Mouse (Mus musculus) 3T3-L1 (cell line): ENCODE measurements around the gene Lrrc8c.

ENCODE experiments used
- DNase-seq: peaks from one replicate; pipeline ENCODE4 v3.0.0-alpha.2; 2015; ENCODE audit warnings: low read depth, low spot score

The Lrrc8c gene

DNA sequence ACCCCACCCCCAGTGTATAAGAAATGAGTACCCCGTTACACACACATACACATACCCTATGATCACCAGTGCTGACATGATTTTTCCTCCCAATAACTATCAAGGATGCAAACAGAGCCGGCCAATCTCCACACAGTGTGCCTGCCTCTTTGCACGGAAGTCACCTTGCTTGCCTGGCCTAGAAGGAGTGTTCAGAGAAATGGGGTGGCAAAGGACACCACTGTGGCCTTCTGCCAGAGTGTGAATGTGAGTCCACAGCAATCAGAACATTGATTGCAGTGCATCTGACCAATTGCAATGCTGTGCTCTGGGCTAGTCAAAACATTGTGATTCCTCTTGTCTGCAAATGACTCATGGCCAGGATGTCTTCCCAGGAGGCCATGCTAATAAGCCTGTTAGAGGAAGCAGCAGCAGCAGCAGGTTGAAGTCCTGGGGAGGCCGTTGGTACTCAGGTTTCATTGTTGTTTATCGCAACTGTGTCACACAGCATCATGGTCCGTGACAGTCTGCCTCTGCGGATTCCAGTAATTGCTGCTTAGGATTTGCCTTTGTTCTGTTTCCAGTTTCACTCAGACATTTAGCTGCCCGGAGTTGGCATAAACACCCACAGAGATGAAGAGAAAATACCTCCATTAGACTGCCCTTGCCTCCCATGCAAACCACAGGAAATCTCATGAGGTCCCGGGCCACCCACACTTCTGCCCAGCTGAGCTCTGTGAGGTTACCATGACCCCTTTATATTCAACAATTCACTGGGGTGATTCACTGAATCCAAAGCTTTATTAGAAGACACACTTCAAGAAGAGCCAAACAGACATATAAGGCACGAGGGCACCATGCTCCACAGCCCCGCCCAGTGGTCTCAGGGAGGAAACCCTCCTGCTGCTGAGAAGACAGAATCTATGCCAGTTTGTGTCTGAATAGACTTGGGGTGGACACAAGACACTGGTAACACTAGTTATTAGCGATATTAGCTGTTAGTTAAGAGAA is 18.8 kb upstream of the Lrrc8c start:
- peak; percentile 78 for DNase-seq

DNA sequence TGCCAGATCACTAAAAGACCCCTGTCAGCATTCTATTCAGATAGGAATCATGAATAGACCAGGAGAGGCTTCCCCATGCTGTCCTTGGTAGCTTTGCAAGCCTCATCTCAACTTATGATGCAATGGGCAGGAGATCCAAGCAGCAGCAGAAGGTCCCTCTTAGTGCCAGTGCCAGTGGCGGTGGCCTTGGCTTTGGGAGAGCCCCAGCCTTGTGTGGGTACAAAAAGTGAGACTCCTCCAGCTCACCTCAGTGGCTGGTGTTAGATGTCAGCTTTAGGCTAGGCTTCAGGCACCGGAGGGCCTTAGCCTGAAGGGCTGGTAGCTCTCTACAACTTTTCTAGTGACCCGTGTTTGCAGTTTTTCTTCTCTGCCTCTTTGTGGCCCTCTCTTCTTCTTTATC is 18.1 kb upstream of the Lrrc8c start:
- no peak for DNase-seq

DNA sequence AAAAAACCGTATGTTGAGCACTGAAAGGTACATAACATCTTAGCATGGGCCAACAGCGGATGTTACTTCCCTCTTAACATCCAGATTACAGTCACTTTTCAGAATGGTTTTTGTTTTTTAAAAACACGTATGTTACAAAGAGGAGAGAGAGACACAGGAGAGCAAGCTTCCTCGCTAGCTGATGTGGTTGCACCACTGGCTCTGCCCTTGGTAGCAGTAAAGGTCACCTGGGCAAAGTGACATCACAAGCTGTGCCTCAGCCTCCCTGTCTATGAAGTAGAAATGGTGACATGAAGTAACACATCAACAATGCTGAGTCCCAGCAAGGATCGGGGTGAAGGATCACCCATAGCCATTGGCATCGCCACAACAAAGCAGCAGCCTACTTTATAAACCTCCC is 10.4 kb upstream of the Lrrc8c start:
- DNase-seq = no peak

DNA sequence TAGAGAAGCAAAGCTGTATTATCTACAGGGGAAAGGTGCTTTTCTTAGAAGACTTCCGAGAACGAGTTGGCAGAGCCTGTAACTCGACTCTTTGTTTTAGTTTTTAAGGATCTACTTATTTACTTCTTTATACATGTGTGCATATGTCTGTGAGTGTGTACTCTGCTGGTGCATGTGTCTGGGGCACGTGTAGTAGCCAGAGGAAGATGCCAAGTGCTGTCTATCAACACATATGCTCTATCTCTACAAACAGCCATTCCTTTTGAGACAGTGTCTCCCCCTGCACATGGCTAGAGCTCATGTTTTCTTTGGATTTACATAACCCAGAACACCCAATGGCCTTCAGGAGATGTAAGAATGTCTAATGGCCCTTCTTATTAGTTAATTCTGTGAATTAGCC is 6.9 kb upstream of the Lrrc8c start:
- DNase-seq = no peak

DNA sequence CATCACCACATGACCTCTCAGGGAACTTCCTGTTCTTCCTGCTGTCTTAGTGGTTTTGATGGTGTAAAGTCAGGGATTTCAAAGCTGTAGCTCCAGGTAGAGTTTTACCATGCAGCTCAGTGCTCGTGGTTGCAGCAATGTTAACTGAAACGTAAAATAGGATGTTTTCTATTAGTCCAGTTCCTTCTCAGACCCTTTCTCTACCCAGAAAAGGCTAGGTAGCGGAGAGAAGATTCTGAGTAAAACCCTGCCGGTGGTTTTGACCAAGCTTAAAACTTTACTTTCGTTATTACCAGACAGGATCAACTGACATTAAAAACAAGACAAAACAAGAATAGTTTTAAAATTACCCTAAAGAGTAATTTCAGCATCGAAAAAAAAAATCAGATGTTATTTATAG is 3.7 kb upstream of the Lrrc8c start:
- no peak for DNase-seq

DNA sequence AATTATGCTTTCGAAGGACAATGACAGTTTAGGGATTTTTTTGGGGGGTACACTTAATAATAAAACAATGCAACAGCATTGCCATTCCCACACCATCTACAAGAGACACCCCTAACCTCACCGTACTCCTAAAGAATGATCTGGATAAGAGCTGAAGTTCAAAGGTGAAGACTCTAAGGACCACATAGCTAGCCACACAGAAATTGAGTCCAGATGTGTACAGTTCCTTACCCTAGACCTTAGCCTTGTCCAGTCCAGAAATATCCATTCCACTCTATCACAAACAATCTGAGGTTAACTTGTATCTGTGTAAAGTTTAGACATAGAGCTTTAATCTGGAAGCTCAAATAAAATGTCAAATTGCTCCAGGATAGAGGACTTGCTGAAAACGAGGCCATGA is 2.9 kb upstream of the Lrrc8c start:
- DNase-seq = peak; percentile 59

DNA sequence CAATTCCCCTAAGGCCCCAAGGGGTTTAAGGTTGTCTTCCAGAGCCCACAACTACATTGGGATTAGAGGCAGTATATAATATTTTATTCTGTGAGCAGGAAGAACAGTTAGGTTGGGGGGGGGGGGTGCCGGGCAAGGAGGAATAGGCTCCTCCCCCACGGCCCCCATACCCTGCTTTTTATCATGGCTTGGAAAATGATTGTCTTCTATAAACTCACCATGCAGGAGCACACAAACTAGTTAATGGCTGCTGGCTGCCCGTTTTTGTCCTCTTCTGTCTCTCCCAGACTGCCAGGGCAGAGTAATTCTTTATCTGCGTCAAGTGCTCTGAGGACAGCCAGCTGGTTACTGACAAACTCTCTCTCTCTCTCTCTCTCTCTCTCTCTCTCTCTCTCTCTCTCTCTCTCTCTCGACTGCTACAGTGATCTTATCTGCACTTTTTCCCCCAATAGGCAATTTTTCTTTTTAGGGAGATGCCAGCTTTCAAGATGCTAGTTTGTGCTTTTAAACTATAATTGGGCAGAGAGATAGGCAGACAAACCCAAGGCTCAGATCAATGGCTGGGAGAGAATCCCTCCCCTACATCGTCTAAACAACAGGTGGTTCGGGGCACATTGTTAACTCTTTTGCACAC is 1.1 kb upstream of the Lrrc8c start:
- no peak for DNase-seq

DNA sequence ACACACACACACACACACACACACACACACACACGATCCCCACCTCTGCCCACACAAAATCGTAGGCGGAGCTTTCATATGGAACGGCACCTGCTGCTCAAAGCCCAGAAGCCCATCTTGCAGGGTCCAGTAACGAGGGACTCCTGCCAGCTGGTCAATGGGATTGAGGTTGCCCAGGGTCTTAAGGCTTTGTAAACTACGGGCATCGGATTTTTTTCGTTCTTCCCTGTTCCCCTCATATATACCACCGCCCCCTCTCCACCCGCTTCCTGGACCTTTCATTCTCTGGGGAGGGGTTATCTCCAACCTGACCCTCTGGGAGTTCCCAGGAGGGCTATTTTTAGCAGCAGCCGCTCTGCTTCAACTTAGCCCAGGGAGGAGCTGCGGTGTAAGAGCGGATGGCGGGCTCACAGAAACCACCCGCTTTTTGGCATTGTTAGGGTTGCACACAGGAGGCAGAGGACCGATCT is 527 bp upstream of the Lrrc8c start:
- peak; percentile 49 for DNase-seq

DNA sequence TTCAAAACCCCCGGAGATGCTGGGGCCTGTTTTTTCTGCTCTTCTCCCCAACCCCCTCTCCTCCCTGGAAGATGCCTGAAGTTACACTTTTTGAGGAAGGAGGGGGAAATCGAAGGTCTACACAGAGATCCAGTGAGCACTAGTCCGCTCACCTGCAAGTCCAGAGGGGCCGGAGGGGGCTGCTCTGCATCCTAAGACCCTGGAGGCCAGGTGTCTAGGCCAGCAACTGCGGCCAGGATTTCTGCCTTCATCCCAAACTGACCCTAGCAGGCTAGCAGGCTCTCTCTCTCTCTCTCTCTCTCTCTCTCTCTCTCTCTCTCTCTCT is 750 bp downstream of the Lrrc8c start:
- peak; percentile 32 for DNase-seq

DNA sequence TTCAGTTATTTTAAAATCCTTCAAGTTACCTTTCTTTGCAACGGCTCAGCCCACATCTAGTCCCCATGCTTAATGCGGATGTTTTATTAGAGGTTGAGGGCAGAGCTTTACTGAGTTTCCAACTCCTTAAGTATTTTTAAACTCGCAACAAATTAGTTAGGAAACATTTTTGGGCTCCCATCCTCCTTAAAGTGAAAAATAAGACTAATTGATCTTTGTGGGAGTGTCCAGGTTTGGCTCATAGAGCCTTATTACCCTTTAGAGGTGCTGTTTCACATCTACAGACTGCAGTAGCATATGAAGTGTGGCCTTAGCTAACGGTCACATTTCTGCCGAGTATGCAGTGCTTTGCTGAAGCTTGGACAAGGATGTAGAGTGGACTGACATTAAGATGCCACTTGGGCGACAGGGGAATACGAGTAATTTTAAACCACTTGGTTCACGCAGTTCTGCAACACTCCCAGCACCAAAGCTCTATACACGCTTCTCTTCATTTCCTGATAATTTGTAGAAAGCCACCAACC is 1.3 kb downstream of the Lrrc8c start:
- peak; percentile 39 for DNase-seq

DNA sequence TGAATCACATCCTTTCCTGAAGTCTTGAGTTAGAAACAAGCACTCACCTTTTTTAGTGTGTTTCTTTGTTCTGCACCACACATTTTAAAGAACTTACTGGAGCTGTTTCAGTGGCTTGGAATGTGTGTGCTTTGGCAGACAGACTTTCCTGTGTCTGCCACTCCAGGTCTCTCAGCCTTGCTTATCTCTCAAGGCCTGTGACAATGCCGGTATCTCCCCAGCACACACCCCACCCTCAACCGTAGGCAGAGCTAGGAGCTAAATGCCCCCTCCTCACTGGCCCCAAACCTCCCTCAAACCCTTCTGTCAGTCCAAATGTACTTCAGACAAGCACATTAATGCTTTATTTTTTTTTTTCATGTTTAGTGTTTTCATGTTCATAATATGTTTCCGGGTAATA is 4.3 kb downstream of the Lrrc8c start:
- DNase-seq = peak; percentile 45

DNA sequence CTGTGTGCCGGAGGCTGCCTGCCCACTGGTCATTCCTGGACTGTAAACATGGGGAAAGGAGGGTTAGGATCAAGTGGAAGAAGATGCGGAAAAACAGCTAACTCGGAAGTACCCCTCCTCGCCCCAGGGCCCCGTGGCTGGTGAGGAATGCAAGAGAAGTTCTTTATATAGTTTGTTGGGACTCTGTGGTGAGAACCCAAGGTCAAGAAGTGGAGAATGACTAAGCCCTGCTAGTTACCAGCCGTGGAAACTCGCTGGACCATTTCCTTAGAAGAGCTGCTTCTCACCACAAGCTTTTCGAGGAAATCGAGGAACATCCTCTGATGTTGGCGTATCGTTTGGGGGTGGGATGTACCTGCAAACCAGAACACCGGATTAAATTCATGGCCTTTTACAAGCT is 5.8 kb downstream of the Lrrc8c start:
- DNase-seq = peak; percentile 78

DNA sequence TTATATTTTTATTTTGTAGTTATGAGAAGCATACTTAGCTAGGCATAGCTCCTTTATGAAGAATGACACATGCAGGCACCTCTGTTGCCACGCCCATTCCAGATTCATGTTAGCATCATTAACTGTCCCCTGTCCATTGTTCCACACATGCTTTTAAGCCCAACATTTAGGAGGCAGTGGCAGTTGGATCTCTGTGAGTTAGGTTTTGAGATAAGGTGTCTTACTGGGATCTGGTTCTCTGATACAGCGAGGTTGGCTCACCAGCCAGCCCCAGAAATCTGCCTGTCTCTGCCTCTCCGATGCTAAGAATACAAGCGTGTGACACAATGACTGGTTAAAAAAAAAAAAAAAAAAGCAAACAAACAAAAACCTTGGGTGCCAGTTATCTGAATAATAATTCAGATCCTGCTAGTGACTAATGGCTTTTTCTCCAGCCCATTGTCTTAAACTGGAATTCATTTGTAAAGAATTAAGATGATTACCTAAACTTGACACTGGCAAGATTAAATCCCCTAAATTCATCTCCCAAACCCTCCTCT is 7.0 kb downstream of the Lrrc8c start:
- no peak for DNase-seq

DNA sequence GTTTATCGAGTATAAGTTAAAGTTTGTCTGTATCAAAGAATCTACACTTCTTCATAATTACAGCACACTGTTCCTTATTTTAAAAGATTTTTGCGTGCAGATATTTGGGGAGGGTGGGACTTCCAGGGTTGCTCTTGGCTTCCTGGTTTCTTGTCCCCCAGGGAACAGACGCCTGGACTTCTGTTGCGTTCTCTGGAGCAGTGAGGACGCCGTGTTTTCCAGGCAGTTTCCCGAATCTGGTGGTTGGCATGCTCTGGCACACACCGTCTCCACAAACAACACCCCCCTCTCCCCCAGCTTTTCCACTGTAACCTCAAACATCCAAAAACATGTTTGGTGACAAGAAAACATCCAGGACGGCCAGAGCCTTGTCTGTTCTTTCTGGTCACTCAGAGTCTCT is 7.6 kb downstream of the Lrrc8c start:
- no peak for DNase-seq

DNA sequence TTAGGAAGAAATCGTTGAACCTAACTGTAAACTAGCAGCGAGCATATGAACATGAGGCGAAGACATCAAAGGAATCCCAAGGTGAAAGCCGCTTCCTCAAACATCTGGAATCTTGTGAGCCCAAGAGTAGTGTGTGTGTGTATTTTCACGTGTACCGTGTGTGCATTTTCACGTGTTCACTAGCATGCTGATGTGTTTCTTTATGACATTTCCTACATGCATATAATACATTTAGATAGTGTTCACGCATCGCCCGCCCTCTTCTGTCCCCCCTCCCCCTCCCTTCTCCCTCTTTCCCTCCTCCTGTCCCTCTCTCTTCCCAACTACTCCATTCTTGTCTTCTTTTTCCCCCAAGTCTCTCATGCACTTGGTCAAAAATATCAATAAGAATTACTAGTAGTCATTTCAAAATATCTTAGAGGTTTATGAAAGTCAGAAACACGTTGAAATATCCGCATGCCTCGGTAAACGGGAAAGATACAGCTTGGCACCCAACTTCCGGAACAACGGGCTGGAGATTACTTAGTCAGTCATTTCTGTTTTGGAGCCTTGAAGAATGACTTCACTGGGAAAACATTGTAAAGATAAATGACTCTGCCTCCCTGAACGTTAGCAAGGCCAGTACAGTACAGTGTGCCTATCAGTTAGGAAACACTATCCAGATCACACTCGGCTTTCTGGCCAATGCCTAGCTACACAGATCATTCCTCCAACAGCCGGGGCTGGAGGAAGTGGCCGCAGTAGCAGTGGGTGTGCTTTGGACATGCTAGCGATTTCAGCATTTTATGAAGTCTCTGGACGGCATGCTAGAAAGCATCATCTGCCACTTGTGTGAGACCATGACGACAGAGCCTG is 8.5 kb downstream of the Lrrc8c start:
- DNase-seq = no peak

DNA sequence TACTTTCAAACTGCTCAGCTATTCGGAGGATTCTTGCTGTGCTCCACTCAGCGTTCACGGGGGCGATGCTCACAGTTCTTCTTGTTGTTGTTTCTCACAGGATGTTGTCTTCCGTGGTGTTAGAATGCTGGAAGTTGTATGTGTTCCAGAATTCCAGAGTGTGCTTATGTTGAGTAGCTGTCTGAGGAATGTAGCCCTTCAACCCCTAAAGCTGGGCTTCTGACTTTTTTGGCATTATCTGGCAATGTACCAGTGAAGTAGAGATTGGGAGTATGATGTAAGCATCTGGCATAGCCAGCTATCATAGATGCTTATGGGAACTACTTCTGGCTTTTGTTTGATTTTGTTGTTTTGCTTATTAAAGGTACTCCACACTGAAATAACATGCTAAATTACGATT is 11.4 kb downstream of the Lrrc8c start:
- DNase-seq = peak; percentile 67

DNA sequence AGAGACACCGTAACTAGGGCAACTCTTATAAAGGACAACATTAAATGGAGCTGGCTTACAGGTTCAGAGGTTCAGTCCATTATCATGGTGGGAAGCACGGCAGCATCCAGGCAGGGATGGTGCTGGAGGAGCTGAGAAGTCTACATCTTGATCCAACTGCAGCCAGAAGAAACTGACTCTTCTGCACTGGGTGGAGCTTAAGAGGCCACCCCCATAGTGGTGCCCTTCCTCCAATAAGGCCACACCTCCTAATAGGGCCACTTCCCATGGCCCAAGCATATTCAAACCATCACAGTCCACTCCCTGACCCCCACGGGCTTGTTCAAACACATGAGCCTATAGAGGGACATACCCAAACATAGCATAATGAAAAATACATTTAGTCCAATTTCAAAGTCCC is 16.0 kb downstream of the Lrrc8c start:
- no peak for DNase-seq

DNA sequence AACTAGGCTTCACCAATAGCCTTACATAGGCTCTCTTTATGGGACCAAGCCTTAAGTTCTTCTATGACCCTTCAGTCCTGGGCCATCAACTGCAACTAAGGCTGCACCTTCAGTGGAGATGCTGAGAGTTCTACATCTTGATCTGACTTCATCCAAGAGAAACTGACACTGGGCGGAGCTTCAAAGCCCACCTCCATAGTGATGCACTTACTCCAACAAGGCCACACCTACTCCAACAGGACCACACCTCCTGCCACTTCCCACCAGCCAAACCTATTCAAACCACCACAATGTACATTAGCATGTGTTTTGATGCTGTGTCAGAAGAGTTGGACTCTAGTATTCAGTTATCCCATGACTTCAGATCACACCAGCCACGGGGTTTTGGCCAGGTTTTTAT is 17.0 kb downstream of the Lrrc8c start:
- no peak for DNase-seq

DNA sequence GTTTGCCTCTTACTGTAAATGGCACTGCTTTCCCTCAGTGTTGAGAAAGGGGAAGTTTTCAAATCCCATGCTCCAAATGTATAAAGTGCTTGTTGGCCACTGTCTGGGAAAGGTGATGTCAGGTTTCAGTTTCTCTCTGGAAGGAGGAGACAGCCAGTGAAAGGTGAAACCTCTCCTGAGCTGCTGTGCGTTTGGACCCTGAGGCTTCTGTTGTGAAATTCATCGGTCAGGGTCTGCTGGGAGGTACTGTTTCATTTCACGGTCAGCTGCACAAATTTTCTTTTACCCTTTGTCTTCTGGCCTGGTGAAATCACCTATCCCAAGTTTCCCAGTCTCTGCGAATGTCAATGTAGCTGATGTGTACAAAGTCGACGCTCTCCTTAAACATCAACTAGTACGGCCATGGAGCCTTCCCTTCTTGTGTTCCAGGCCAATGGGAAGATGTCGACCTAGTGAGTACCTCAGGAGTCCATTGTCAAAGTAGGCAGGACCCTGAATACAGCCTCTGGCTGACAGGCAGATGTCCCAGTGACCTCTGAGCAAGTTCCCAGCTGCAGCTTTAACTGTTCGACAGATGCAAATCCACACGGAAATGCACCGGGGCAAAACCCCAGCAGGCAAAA is 18.0 kb downstream of the Lrrc8c start:
- no peak for DNase-seq

DNA sequence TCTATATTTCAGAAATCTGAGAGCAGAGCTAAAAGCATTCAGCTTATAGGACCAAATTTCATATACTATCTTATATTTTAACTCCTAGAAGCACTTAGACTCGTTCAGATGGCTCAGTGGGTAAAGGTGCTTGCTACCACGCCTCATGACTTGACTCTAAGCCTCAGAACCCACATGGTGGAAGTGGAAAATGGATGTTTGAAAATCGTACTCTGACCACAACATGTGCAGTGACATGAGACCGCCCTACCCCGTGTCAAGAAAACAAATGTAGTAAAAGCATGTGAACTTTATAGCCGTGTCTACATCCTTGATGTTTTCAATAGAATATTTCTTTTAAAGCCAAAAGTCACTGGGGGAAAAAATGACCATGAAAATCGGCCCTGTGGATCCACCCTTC is 21.9 kb downstream of the Lrrc8c start:
- no peak for DNase-seq

DNA sequence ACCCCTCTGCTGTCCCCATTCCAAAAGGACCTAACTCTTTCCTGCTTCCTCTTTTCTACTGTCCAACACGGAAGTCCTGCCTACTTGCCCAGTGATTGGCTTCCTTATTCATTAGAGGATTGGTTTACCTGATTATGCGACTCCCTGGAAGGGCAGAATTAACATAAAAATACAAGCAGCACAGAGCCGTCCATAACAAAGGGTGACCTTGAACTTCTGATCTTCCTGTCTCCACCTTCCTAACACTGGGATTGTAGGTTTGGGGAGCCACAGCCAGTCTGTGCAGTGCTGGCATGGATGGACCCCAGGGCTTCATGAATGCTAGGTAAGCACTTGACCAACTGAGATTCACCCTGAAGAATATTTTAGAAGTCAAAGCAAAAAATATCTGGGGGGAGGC is 25.9 kb downstream of the Lrrc8c start:
- DNase-seq = no peak
